Mouse (Mus musculus) macrophage (primary cell): Measurements from ENCODE around the gene Hyal3. TPM values are rescaled to one million over a fixed set of nuclear protein-coding genes. Genes with fewer than 3 reads are reported as not detected.

Source experiments
- H3K27ac ChIP-seq: fragments of 350-480 bp; formaldehyde crosslinking; 2 replicates; pipeline ENCODE4 v1.9.0; 2021
- H3K36me3 ChIP-seq: fragments of 350-480 bp; formaldehyde crosslinking; 2 replicates; pipeline ENCODE4 v1.9.0; 2021; ENCODE audit errors: inconsistent target
- H3K4me3 ChIP-seq: fragments of 350-480 bp; formaldehyde crosslinking; 2 replicates; pipeline ENCODE4 v1.9.0; 2021; ENCODE audit errors: inconsistent target
- H3K79me2 ChIP-seq: fragments of 350-480 bp; formaldehyde crosslinking; 2 replicates; pipeline ENCODE4 v1.9.0; 2021; ENCODE audit errors: inconsistent target
- WGBS: methylation state at CpG from one replicate; pipeline ENCODE4 v1.1.7; 2026; ENCODE audit warnings: inconsistent platforms; ENCODE audit not compliant: missing documents; 5-methylcytosine and 5-hydroxymethylcytosine counted together
- polyA plus RNA-seq: library from polyadenylated mRNA; stranded (reverse); fragments of 250-400 nt; gene quantifications from 3 replicates; pipeline ENCODE4 v1.2.4, GENCODE M21; 2018; ENCODE audit warnings: inconsistent platforms

The Hyal3 gene
- polyA plus RNA-seq, 1 experiment from 2014 or later: 0.43 TPM

- Histone ChIP-seq H3K36me3 (0 out of 2 replicates have a peak, but pooled peaks cover 8% of the 10 kb centered on the region), H3K27ac (peak overlapping the region; percentile 87), H3K79me2 (peaks cover 82% of the 10 kb centered on the region), H3K4me3 (peak overlapping the region; percentile 99)
- 93% methylated on average over 8 of the region's 8 CpGs for WGBS
Measured at GRCm38 (mm10) chr9:107631861-107632260, 51.2 kb downstream of the Hyal3 start.

DNA sequence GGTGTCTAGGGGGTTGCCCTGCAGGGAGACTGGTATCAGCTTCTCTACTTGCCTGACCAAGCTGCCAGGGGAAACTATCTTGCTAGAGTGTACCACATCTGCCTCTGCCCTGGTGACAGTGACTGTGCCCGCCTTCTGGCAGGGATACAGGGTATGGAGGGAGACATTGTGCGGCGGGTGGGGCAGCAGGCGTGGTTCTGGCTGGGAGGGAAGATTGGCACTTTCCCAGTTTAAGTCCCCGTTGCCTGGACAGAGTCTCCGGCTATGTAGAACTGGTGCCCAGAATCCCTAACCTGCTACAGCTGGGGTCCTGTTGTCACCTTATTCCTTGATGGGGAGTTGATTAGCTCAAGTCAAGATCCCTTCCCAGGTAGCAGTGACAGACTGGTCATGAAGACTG, 51.9 kb downstream of the Hyal3 start:
- Histone ChIP-seq H3K27ac (peak overlapping the region; percentile 87), H3K4me3 (peak overlapping the region; percentile 99), H3K79me2 (peaks cover 75% of the 10 kb centered on the region), H3K36me3 (0 out of 2 replicates have a peak, but pooled peaks cover 7% of the 10 kb centered on the region)
- 60% methylated on average over 6 of the region's 6 CpGs for WGBS

- Histone ChIP-seq H3K36me3 (no peaks in the 10 kb centered on the region), H3K4me3 (peak overlapping the region; percentile 99), H3K79me2 (peaks cover 69% of the 10 kb centered on the region), H3K27ac (peak overlapping the region; percentile 95)
- under 1% methylated on average over 33 of the region's 33 CpGs for WGBS
Measured at GRCm38 (mm10) chr9:107633091-107633660, 52.6 kb downstream of the Hyal3 start.

DNA sequence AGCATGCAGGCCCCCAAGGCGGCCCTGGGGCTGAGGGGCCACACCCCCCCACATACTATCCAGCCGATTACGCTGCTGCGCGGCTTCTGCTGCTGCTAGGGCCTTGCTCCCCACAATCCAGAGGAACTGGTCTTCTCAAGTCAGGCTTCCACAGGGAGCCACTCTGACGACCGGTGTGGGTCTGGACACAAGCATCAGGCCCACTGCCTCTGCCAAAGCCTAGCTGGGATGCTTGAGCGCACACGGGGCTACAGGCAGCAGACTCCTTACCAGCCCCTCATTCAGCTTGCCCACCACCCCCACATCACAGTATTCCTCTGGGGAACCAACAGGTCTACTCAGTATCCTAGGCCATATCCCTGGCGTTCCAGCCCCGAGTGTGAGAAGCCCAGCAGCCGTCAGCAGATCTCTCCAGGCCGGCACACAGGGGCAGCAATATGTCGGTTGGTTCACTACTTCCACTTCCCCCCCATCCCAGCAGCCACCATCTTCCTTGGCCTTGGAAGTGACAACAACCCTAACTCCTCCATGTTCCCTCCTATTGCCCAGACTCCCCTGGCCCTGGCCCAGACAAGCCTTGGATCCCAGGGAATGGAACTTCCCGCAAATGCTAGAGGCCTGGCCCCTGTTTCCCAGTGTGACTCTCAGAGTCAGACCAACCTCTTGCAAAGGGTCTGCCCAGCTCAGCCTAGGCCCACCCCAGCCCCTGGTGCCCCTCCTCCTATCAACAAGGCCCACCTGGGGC, 53.2 kb downstream of the Hyal3 start:
- Histone ChIP-seq H3K4me3 (peak overlapping the region; percentile 99), H3K27ac (peak overlapping the region; percentile 95), H3K36me3 (no peaks in the 10 kb centered on the region), H3K79me2 (peaks cover 62% of the 10 kb centered on the region)
- 2% methylated on average over 15 of the region's 15 CpGs for WGBS

GRCm38 (mm10) chr9:107634406-107635278, 54.0 kb downstream of the Hyal3 start:
- Histone ChIP-seq H3K36me3 (no peaks in the 10 kb centered on the region), H3K27ac (peak overlapping the region; percentile 95), H3K4me3 (peak overlapping the region; percentile 99), H3K79me2 (peaks cover 54% of the 10 kb centered on the region)
- WGBS: under 1% methylated on average over 34 of the region's 35 CpGs

GRCm38 (mm10) chr9:107635279-107636028, 54.8 kb downstream of the Hyal3 start, which contains the start of gene Gnai2:
Gene Gnai2, minus strand, starts transcription at chr9:107635367.
- peak within 1 kb of the TSS; percentile 99 for H3K4me3 ChIP-seq
- H3K27ac ChIP-seq: peak within 1 kb of the TSS; percentile 95
- peaks cover 46% of the 10 kb centered on the region for H3K79me2 ChIP-seq
- no peaks in the 10 kb centered on the region for H3K36me3 ChIP-seq
- WGBS: 8% methylated on average over 14 of the region's 38 CpGs

Other genes starting within 250 kb of the Hyal3 start
- 2.6 to 5.5 TPM (median 5.2 TPM) in 3 replicates for gene Hemk1, start 242.5 kb upstream of the Hyal3 start, polyA plus RNA-seq
- gene 6430571L13Rik, start 240.2 kb upstream of the Hyal3 start, polyA plus RNA-seq: not detected in 3 replicates
- not detected in 3 replicates for gene Cacna2d2, start 181.2 kb upstream of the Hyal3 start, polyA plus RNA-seq
- 17.7 to 33.3 TPM (median 29.4 TPM) in 3 replicates for gene Tmem115, start 46.9 kb upstream of the Hyal3 start, polyA plus RNA-seq
- gene Cyb561d2, start 38.6 kb upstream of the Hyal3 start, polyA plus RNA-seq: 7.6 to 19.6 TPM (median 16.7 TPM) in 3 replicates
- 9.4 to 15.1 TPM (median 10.0 TPM) in 3 replicates for gene Nprl2, start 38.6 kb upstream of the Hyal3 start, polyA plus RNA-seq
- not detected in 3 replicates for gene Zmynd10, start 33.5 kb upstream of the Hyal3 start, polyA plus RNA-seq
- gene Rassf1, start 29.3 kb upstream of the Hyal3 start, polyA plus RNA-seq: 23.0 to 34.3 TPM (median 33.0 TPM) in 3 replicates
- gene Tusc2, start 17.6 kb upstream of the Hyal3 start, polyA plus RNA-seq: 30.9 to 32.2 TPM (median 30.9 TPM) in 3 replicates
- 17.0 to 33.6 TPM (median 19.7 TPM) in 3 replicates for gene Hyal2, start 12.9 kb upstream of the Hyal3 start, polyA plus RNA-seq
- 20.3 to 38.2 TPM (median 30.4 TPM) in 3 replicates for gene Hyal1, start 3.9 kb upstream of the Hyal3 start, polyA plus RNA-seq
- gene Naa80, start 1.9 kb upstream of the Hyal3 start, polyA plus RNA-seq: 25.1 to 39.9 TPM (median 29.7 TPM) in 3 replicates
- gene Ifrd2, start 6.8 kb downstream of the Hyal3 start, polyA plus RNA-seq: 4.4 to 25.0 TPM (median 10.0 TPM) in 3 replicates
- gene Sema3b, start 28.4 kb downstream of the Hyal3 start, polyA plus RNA-seq: not detected in 3 replicates
- gene Gnai2, start 54.5 kb downstream of the Hyal3 start, polyA plus RNA-seq: 624 to 802 TPM (median 682 TPM) in 3 replicates
- not detected in 3 replicates for gene Slc38a3, start 88.7 kb downstream of the Hyal3 start, polyA plus RNA-seq
- gene Gnat1, start 98.9 kb downstream of the Hyal3 start, polyA plus RNA-seq: not detected in 3 replicates
- gene Sema3f, start 129.7 kb downstream of the Hyal3 start, polyA plus RNA-seq: 0.08 to 0.93 TPM in 2 of 3 replicates, not detected in the other
- gene Rbm5, start 190.2 kb downstream of the Hyal3 start, polyA plus RNA-seq: 48.8 to 74.7 TPM (median 61.8 TPM) in 3 replicates